Mouse (Mus musculus) cortical plate, adult 2 months (tissue): ENCODE results near the gene Ccr2. TPM values are rescaled to one million over a fixed set of nuclear protein-coding genes. Genes with fewer than 3 reads are reported as not detected.
"Not testable (repeated sequence)": the region's sequence is repeated elsewhere in the genome, so short reads cannot be mapped to it uniquely, and the experiment has no call there.

Experiments
- H3K27ac ChIP-seq: fragments of 200-500 bp; 2 replicates; pipeline ENCODE4 v1.5.1; 2012; ENCODE audit warnings: low read length, control low read depth, inconsistent platforms; ENCODE audit not compliant: insufficient read depth
- H3K4me1 ChIP-seq: fragments of 200-500 bp; 2 replicates; pipeline ENCODE4 v1.6.1; 2011; ENCODE audit warnings: low read length; ENCODE audit not compliant: control insufficient read depth, insufficient read depth
- H3K4me3 ChIP-seq: fragments of 200-500 bp; 2 replicates; pipeline ENCODE4 v1.5.1; 2011; ENCODE audit warnings: mild to moderate bottlenecking, low read length, control low read depth; ENCODE audit not compliant: insufficient read depth
- CTCF ChIP-seq: fragments of 200-500 bp; IDR thresholded peaks from 2 replicates; pipeline ENCODE4 v1.5.1; 2011; ENCODE audit warnings: mild to moderate bottlenecking, control low read depth, low read length; ENCODE audit not compliant: insufficient read depth; ENCODE audit errors: extremely low read depth
- POLR2A ChIP-seq: fragments of 200-500 bp; IDR thresholded peaks from 2 replicates; pipeline ENCODE4 v1.6.1; 2011; ENCODE audit warnings: mild to moderate bottlenecking, low read length, control low read depth; ENCODE audit not compliant: insufficient read depth; ENCODE audit errors: extremely low read depth
- polyA plus RNA-seq: library from polyadenylated mRNA; depleted of rRNA; stranded (reverse); fragments of >200 nt; gene quantifications from 2 replicates; pipeline ENCODE4 v1.2.3, GENCODE M21; 2012; rRNA removed

The Ccr2 gene
- polyA plus RNA-seq, result 0.15 and 0.19 TPM in 2 replicates

DNA sequence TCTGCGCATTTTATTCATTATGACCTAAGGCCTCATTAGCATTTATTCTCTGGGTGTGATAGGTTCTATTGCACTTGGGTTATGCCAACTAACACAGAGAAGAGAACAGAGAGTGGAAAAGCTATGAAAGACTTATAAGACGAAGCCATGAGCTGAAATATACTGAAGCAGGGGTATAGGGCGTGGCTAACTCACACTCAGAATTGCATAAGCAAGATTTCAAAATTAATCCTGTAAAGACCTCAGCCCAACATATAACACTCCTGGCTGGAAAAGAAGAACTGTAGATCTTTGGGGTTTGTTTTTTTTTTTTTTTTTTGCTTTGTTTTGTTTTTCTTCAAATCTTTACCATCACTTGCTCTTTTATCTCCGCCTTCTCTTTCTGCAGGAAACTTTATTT lies at the start of gene Ccr2:
TSS of gene Ccr2 (plus strand) at position 228 of the 400 bp plus-strand sequence.
- TF ChIP-seq CTCF (no peak), POLR2A (no peak)
- H3K27ac ChIP-seq, result no peak within 1 kb of the TSS
- H3K4me1 ChIP-seq, result no peaks in the 10 kb centered on the region
- no peak within 1 kb of the TSS for H3K4me3 ChIP-seq

GRCm38 (mm10) chr9:124053532-124053931 lies 48.2 kb upstream of the Ccr2 start:
- H3K27ac ChIP-seq, result no peak overlapping the region
- H3K4me1 ChIP-seq, result no peaks in the 10 kb centered on the region
- TF ChIP-seq CTCF, result no peak
- TF ChIP-seq POLR2A, result no peak
- H3K4me3 ChIP-seq, result no peak overlapping the region

- H3K27ac ChIP-seq, result no peak overlapping the region
- H3K4me1 ChIP-seq, result no peaks in the 10 kb centered on the region
- H3K4me3 ChIP-seq, result no peak overlapping the region
- TF ChIP-seq CTCF, result no peak
- no peak for TF ChIP-seq POLR2A
Observed at GRCm38 (mm10) chr9:124056158-124056709, 45.5 kb upstream of the Ccr2 start.

DNA sequence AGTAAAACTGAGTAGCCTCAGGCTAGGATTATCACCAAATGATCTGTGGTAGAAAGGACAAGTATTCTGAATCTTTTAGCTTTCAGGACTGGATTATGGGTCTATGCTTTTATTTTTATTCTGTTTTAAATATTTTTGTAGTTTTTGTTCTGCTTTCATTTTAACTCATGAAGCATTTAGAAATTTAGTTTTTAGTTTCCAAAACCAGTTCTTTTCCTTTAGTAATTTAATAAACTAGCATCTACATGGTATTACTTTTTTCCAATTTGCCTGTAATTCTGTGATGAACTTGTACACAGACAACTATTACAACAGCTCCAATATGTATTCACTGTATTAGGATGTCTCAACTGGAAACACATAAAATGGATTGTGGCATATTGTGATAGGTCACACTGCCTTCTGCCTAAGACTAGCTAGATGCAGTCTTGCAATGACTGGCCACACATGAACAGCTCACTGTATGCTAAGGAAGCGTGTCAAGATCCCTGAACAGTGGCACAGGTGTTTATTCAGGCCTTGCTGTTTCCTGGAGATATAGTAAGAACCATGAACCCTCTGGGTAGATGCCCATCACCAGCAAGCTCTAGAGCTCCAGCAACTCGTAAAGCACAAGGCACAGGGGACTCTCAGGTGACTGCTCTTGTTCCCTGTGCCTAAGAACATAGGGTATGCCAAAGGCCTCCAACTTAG lies 41.9 kb upstream of the Ccr2 start:
- no peak overlapping the region for H3K27ac ChIP-seq
- no peaks in the 10 kb centered on the region for H3K4me1 ChIP-seq
- H3K4me3 ChIP-seq, result no peak overlapping the region
- no peak for TF ChIP-seq POLR2A
- TF ChIP-seq CTCF, result no peak

DNA sequence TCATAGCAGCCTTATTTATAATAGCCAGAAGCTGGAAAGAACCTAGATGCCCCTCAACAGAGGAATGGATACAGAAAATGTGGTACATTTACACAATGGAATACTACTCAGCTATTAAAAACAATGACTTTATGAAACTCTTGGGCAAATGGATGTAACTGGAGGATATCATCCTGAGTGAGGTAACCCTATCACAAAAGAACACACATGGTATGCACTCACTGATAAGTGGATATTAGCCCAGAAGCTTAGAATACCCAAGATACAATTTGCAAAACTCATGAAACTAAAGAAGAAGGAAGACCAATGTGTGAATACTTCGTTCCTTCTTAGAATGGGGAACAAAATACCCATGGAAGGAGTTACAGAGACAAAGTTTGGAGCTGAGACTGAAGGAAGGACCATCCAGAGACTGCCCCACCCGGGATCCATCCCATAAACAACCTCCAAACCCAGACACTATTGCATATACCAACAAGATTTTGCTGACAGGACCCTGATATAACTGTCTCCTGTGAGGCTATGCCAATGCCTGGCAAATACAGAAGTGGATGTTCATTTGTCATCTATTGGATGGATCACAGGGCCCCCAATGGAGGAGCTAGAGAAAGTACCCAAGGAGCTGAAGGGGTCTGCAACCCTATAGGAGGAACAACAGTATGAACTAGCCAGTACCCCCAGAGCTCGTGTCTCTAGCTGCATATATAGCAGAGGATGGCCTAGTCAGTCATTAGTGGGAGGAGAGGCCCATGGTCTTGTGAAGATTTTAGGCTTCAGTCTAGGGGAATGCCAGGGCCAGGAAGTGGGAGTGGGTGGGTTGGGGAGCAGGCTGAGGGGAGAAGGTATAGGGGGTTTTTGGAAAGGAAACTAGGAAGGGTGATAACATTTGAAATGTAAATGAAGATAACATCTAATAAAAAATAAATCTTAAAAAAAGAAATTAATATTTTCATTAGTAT lies 40.0 kb upstream of the Ccr2 start:
- H3K27ac ChIP-seq, H3K4me1 ChIP-seq, H3K4me3 ChIP-seq: not testable (repeated sequence)

GRCm38 (mm10) chr9:124066572-124067103 lies 35.1 kb upstream of the Ccr2 start:
- H3K4me3 ChIP-seq, result no peak overlapping the region
- H3K27ac ChIP-seq, result no peak overlapping the region
- TF ChIP-seq CTCF (no peak), POLR2A (no peak)
- no peaks in the 10 kb centered on the region for H3K4me1 ChIP-seq

GRCm38 (mm10) chr9:124068098-124069058 lies 33.4 kb upstream of the Ccr2 start:
- no peak overlapping the region for H3K27ac ChIP-seq
- TF ChIP-seq POLR2A, result no peak
- TF ChIP-seq CTCF, result no peak

DNA sequence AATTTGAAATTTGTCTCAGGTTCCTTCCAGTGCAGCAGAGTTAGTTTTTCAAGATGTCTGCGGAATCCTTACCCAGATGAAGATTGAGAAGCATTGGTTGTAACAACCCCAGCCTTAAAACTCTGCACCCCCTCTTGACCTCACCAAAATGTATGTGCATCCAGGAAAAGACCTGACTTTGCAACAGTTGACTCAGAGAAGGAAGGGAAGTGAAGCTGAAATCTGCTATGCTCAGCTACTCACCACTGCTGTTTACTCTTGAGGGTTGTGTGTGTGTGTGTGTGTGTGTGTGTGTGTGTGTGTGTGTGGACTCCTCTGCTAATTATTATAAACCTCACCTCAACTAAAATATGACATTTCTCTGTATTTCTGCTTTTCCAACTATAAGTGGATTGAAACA lies 30.2 kb upstream of the Ccr2 start:
- Histone ChIP-seq H3K4me3 (no peak overlapping the region), H3K27ac (no peak overlapping the region), H3K4me1 (no peaks in the 10 kb centered on the region)
- TF ChIP-seq POLR2A (no peak), CTCF (no peak)

More at GRCm38 (mm10) chr9:124068098-124069058, 33.4 kb upstream of the Ccr2 start:
- H3K4me3 ChIP-seq, result no peak overlapping the region
- H3K4me1 ChIP-seq, result no peaks in the 10 kb centered on the region
